In the genomic region with DNA sequence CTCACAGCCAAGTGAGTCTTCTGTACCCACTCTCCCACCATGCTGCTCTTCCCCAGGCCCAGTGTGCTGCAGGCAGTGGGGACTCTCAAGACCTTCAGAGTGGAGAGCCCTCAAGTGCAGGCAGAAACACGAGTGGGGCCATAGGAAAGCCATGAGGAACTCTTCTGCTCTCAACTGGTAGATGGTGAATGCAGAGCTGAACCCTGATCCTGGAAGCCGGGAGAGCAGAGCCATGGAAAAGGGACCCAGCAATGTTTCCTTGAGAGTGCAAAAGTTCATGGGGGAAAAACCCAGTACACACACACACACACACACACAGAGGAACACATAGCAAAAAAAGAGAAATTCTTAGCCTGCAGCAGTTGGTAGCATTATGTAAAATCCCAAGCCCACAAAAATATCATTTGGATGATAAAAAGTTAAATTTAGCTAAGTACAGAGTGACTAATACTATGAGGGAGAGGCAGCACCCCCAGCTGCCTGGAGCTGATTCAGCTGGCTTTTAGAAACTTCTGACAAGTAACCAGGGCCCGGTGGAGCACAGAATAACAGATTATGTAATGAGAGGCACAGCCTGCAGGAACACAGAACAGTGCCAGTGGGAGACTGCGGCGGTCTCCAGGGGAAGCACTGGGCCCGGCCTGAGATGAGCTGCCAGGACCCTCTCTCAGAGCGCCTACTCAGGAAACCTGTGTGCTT, we compare ENCODE assay signal across 8 mouse cellular contexts. TPM values are rescaled to one million over a fixed set of nuclear protein-coding genes. Genes with fewer than 3 reads are reported as not detected.
DNase-seq lines count a peak whose midpoint lies in the region; ATAC-seq and TF ChIP-seq lines count a peak whose summit lies in the region.

No protein-coding gene starts in this region.

- H3K9ac ChIP-seq in forebrain, postnatal 0 days = no peak overlapping the region
- H3K9ac ChIP-seq in intestine, postnatal 0 days (ENCODE audit: low read depth, low read length) = no peak overlapping the region
- H3K9ac ChIP-seq in stomach, embryonic 15.5 days = no peak overlapping the region

- no peak overlapping the region; the same call in 1 of the 2 replicates for H3K27ac ChIP-seq in forebrain, postnatal 0 days (ENCODE audit: low read depth, low read length)
- H3K27ac ChIP-seq in forebrain, embryonic 10.5 days = no peak overlapping the region
- no peak overlapping the region for H3K27ac ChIP-seq in intestine, postnatal 0 days (ENCODE audit: low read depth, low read length)
- peak overlapping the region; percentile 23 for H3K27ac ChIP-seq in stomach, embryonic 15.5 days

- TF ChIP-seq CTCF in forebrain, postnatal 0 days (IDR thresholded peaks at IDR 0.05; ENCODE audit: low read depth) = no peak
- TF ChIP-seq CTCF in intestine, postnatal 0 days (IDR thresholded peaks at IDR 0.05; ENCODE audit: low read depth) = 0 out of 2 replicates have a peak, but pooled peaks have one; percentile 8

- no peaks in the 10 kb centered on the region for H3K4me1 ChIP-seq in forebrain, postnatal 0 days (ENCODE audit: insufficient read depth)
- peaks cover 12% of the 10 kb centered on the region for H3K4me1 ChIP-seq in forebrain, embryonic 10.5 days
- 0 out of 2 replicates have a peak, but pooled peaks cover 3% of the 10 kb centered on the region for H3K4me1 ChIP-seq in intestine, postnatal 0 days (replicated peaks; ENCODE audit: control insufficient read depth, insufficient read depth, low read length)
- H3K4me1 ChIP-seq in stomach, embryonic 15.5 days = peaks cover 14% of the 10 kb centered on the region; the same call in 1 of the 2 replicates

- no peaks in the 10 kb centered on the region for H3K27me3 ChIP-seq in forebrain, postnatal 0 days (ENCODE audit: insufficient read depth, low read length)
- H3K27me3 ChIP-seq in forebrain, embryonic 10.5 days (ENCODE audit: poor library complexity, severe bottlenecking) = no peaks in the 10 kb centered on the region
- H3K27me3 ChIP-seq in intestine, postnatal 0 days (replicated peaks; ENCODE audit: control insufficient read depth, insufficient read depth, low read length) = no peaks in the 10 kb centered on the region
- no peaks in the 10 kb centered on the region for H3K27me3 ChIP-seq in stomach, embryonic 15.5 days (replicated peaks)

- DNase-seq in forebrain, postnatal 0 days = peak; percentile 61
- DNase-seq in forebrain, embryonic 10.5 days (ENCODE audit: extremely low spot score, low spot score) = no peak
- DNase-seq in adrenal gland, adult 2 months = peak; percentile 91
- peak; percentile 80 to 85 for DNase-seq in gastrocnemius, adult 8-10 months (ENCODE audit: low spot score in 2 of 2)
- peak; percentile 41 for DNase-seq in left cerebral cortex, postnatal 4 days
- no peak for DNase-seq in spleen, postnatal 36 days (ENCODE audit: low spot score in 2 of 2)

- peak; percentile 82 for ATAC-seq in forebrain, postnatal 0 days
- no peak for ATAC-seq in intestine, postnatal 0 days
- no peak for ATAC-seq in stomach, embryonic 15.5 days (ENCODE audit: insufficient read depth, low FRiP score, low read depth)

- 44% methylated on average over 7 of the region's 7 CpGs for WGBS in forebrain, postnatal 0 days
- WGBS in forebrain, embryonic 10.5 days = 82% methylated on average over 7 of the region's 7 CpGs
- 61% methylated on average over 7 of the region's 7 CpGs for WGBS in intestine, postnatal 0 days
- 44% methylated on average over 7 of the region's 7 CpGs for WGBS in stomach, embryonic 15.5 days

- H3K4me3 ChIP-seq in forebrain, postnatal 0 days (ENCODE audit: low read depth, low read length) = no peak overlapping the region
- H3K4me3 ChIP-seq in forebrain, embryonic 10.5 days = no peak overlapping the region
- no peak overlapping the region for H3K4me3 ChIP-seq in intestine, postnatal 0 days (ENCODE audit: low read depth, low read length)
- no peak overlapping the region for H3K4me3 ChIP-seq in stomach, embryonic 15.5 days (replicated peaks)

- H3K9me3 ChIP-seq in forebrain, postnatal 0 days (ENCODE audit: low read length) = no peaks in the 10 kb centered on the region
- H3K9me3 ChIP-seq in forebrain, embryonic 10.5 days = no peaks in the 10 kb centered on the region
- no peaks in the 10 kb centered on the region for H3K9me3 ChIP-seq in intestine, postnatal 0 days (ENCODE audit: control insufficient read depth)
- no peaks in the 10 kb centered on the region for H3K9me3 ChIP-seq in stomach, embryonic 15.5 days

- no peak overlapping the region for H3K4me2 ChIP-seq in forebrain, postnatal 0 days (ENCODE audit: low read depth)
- no peak overlapping the region for H3K4me2 ChIP-seq in intestine, postnatal 0 days (replicated peaks; ENCODE audit: low read depth)
- no peak overlapping the region for H3K4me2 ChIP-seq in stomach, embryonic 15.5 days

- intact Hi-C loops in left cerebral cortex, postnatal 4 days (cut with DNase I) = no loop called here

- H3K36me3 ChIP-seq in forebrain, postnatal 0 days (ENCODE audit: insufficient read depth) = no peaks in the 10 kb centered on the region
- no peaks in the 10 kb centered on the region; the same call in 1 of the 2 replicates for H3K36me3 ChIP-seq in forebrain, embryonic 10.5 days (replicated peaks)
- H3K36me3 ChIP-seq in intestine, postnatal 0 days (ENCODE audit: control insufficient read depth, insufficient read depth) = no peaks in the 10 kb centered on the region; the same call in 1 of the 2 replicates
- H3K36me3 ChIP-seq in stomach, embryonic 15.5 days = no peaks in the 10 kb centered on the region

RNA-seq across cellular contexts. Expression of a gene that starts 28.4 kb away (rescaled TPM):
- 33.8 and 38.4 TPM in 2 replicates for total RNA-seq in forebrain, postnatal 0 days (2014; rRNA removed)
- polyA plus RNA-seq in forebrain, postnatal 0 days (2015; fragmentation: Nextera tagmentation; extraction: Ambion mirVana) = 9.2 and 10.1 TPM in 2 replicates
- 2.1 and 3.0 TPM in 2 replicates for polyA plus RNA-seq in forebrain, embryonic 10.5 days (2016; fragmentation: Nextera tagmentation; extraction: Ambion mirVana)
- total RNA-seq in adrenal gland, adult 2 months (2021) = 10 to 100 TPM; 41.6 to 65.2 TPM
- polyA plus RNA-seq in adrenal gland, adult 2 months (2012; rRNA removed) = 158 and 207 TPM in 2 replicates
- total RNA-seq in gastrocnemius, adult 8-10 months (2022) = 10 to 100 TPM; 19.3 to 22.4 (median 20.8) TPM
- 1.5 and 1.9 TPM in 2 replicates for polyA plus RNA-seq in intestine, postnatal 0 days (2015; fragmentation: Nextera tagmentation; extraction: Ambion mirVana)
- total RNA-seq in left cerebral cortex, postnatal 4 days (2021) = 100 to 1,000 TPM; 146 to 151 TPM
- 5.1 and 5.2 TPM in 2 replicates for polyA plus RNA-seq in stomach, embryonic 15.5 days (2015; fragmentation: Nextera tagmentation; extraction: Ambion mirVana)

Comparison
In these comparisons a context has a peak if more than half of its experiments do, and no peak if none do; other contexts are left out.
1. DNase-seq: peak in forebrain, postnatal 0 days (single experiment), adrenal gland, adult 2 months (single experiment), gastrocnemius, adult 8-10 months (2 of 2) and left cerebral cortex, postnatal 4 days (single experiment); none in forebrain, embryonic 10.5 days (single experiment) and spleen, postnatal 36 days (0 of 2).
2. RNA of a gene that starts 28.4 kb away (polyA plus RNA-seq): 158 to 207 TPM in adrenal gland, adult 2 months; 9.2 to 10.1 TPM in forebrain, postnatal 0 days, 5.1 to 5.2 TPM in stomach, embryonic 15.5 days, 2.1 to 3.0 TPM in forebrain, embryonic 10.5 days and 1.5 to 1.9 TPM in intestine, postnatal 0 days; every median in the first group is over 10 times any median in the second.